Mouse (Mus musculus) embryonic fibroblast, embryonic 13.5 days (primary cell): Measurements from ENCODE around the gene Dennd5a.

Source experiments
- CTCF ChIP-seq: IDR thresholded peaks from 2 replicates; pipeline ENCODE4 v1.5.1; 2011; ENCODE audit warnings: mild to moderate bottlenecking, control low read depth, low read length, moderate library complexity, borderline replicate concordance; ENCODE audit not compliant: insufficient read depth
- POLR2A ChIP-seq: IDR thresholded peaks from 2 replicates; pipeline ENCODE4 v1.6.1; 2011; ENCODE audit warnings: low read depth, mild to moderate bottlenecking, control low read depth, low read length, moderate library complexity

DNA sequence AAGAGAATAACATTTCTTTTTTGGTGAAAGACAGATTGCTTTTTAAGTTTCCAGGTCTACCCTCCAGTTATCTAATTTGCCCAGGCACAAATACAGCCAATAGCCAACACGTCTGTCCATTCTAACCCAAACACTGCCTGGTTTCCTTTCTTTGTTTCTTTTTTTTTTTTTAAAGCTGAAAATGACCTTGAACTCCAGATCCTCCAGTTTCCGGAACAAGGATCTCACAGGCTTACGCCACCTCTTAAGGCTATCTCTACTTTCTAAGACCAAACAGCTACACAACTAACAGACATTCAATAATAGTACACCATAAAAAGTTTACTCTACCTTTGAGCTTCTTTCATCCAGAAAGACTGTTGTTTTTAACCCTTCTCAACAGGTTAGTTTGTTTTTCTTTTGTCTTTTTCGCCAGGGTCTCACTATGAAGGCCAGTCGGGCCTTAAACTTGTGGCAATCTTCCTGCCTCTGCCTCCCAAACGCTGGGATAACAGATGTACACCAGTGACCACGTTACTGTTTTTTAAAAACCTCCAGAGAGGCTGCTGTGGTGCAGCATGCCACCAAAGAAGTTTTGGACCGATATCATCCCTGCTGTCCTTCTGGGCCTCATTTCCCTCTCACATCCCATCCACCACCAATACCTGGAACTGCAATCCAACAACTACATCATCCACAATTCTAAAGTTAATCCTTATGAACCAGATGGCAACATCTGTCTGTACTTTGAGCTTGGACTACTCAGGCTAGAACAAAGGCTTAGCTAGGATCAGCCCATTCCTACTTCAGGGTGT, 2.1 kb downstream of the Dennd5a start:
- TF ChIP-seq CTCF (no peak), POLR2A (no peak)
